Mouse (Mus musculus): ENCODE measurements around the gene Ulk4. TPM values are rescaled to one million over a fixed set of nuclear protein-coding genes. Genes with fewer than 3 reads are reported as not detected.
"Not testable (repeated sequence)": the region's sequence is repeated elsewhere in the genome, so short reads cannot be mapped to it uniquely, and the experiment has no call there.

Ulk4 gene
- polyA plus RNA-seq, 1 experiment = 1.1 TPM

GRCm38 (mm10) chr9:120918642-120919041, 358.4 kb downstream of the Ulk4 start:
- no peak overlapping the region for H3ac ChIP-seq (ENCODE audit: control insufficient read depth, insufficient read length, low read depth)
- no peaks in the 10 kb centered on the region for H3K79me2 ChIP-seq (ENCODE audit: control insufficient read depth, insufficient read depth)
- H3K4me3 ChIP-seq (ENCODE audit: insufficient read depth, poor library complexity, severe bottlenecking) = no peak overlapping the region
- no peaks in the 10 kb centered on the region for H3K27me3 ChIP-seq (ENCODE audit: control insufficient read depth, insufficient read depth, insufficient read length)
- TF ChIP-seq MYOD1 (IDR thresholded peaks at IDR 0.05; ENCODE audit: control insufficient read depth, insufficient read length, low read depth) = no peak
- TF ChIP-seq CEBPB (IDR thresholded peaks at IDR 0.05; ENCODE audit: low read depth) = no peak
- no peak for TF ChIP-seq FOSL1 (IDR thresholded peaks at IDR 0.05; ENCODE audit: insufficient read depth, low read length, poor library complexity, severe bottlenecking)
- TF ChIP-seq USF1 (IDR thresholded peaks at IDR 0.05; ENCODE audit: low read depth) = no peak
- TF ChIP-seq MYOG (IDR thresholded peaks at IDR 0.05; ENCODE audit: control insufficient read depth, extremely low read depth, insufficient read length) = no peak
- TF ChIP-seq MAX (IDR thresholded peaks at IDR 0.05) = no peak
- no peak for TF ChIP-seq CTCF (IDR thresholded peaks at IDR 0.05; ENCODE audit: control insufficient read depth, insufficient read depth, insufficient read length)
- H3K79me3 ChIP-seq (ENCODE audit: low read depth) = no peaks in the 10 kb centered on the region
- H3K36me3 ChIP-seq (ENCODE audit: control insufficient read depth, insufficient read depth) = no peaks in the 10 kb centered on the region

- TF ChIP-seq CTCF (IDR thresholded peaks at IDR 0.05; ENCODE audit: control insufficient read depth, insufficient read depth, insufficient read length) (no peak), CEBPB (IDR thresholded peaks at IDR 0.05; ENCODE audit: low read depth) (no peak), MAX (IDR thresholded peaks at IDR 0.05) (no peak), FOSL1 (IDR thresholded peaks at IDR 0.05; ENCODE audit: insufficient read depth, low read length, poor library complexity, severe bottlenecking) (no peak), MYOD1 (IDR thresholded peaks at IDR 0.05; ENCODE audit: control insufficient read depth, insufficient read length, low read depth) (no peak), USF1 (IDR thresholded peaks at IDR 0.05; ENCODE audit: low read depth) (no peak), MYOG (IDR thresholded peaks at IDR 0.05; ENCODE audit: control insufficient read depth, extremely low read depth, insufficient read length) (no peak)
- Histone ChIP-seq H3K79me3 (ENCODE audit: low read depth) (no peaks in the 10 kb centered on the region), H3K79me2 (ENCODE audit: control insufficient read depth, insufficient read depth) (no peaks in the 10 kb centered on the region), H3K27me3 (ENCODE audit: control insufficient read depth, insufficient read depth, insufficient read length) (no peaks in the 10 kb centered on the region), H3ac (ENCODE audit: control insufficient read depth, insufficient read length, low read depth) (no peak overlapping the region), H3K4me3 (ENCODE audit: insufficient read depth, poor library complexity, severe bottlenecking) (no peak overlapping the region), H3K36me3 (ENCODE audit: control insufficient read depth, insufficient read depth) (no peaks in the 10 kb centered on the region)
Observed at GRCm38 (mm10) chr9:120918211-120918610, 358.8 kb downstream of the Ulk4 start.

GRCm38 (mm10) chr9:120917619-120918018, 359.4 kb downstream of the Ulk4 start:
- not testable (repeated sequence) for H3ac ChIP-seq (ENCODE audit: control insufficient read depth, insufficient read length, low read depth); H3K4me3 ChIP-seq (ENCODE audit: insufficient read depth, poor library complexity, severe bottlenecking); H3K79me3 ChIP-seq (ENCODE audit: low read depth); H3K36me3 ChIP-seq (ENCODE audit: control insufficient read depth, insufficient read depth); H3K27me3 ChIP-seq (ENCODE audit: control insufficient read depth, insufficient read depth, insufficient read length); H3K79me2 ChIP-seq (ENCODE audit: control insufficient read depth, insufficient read depth)

- Histone ChIP-seq H3K36me3 (ENCODE audit: control insufficient read depth, insufficient read depth) (no peaks in the 10 kb centered on the region), H3K4me3 (ENCODE audit: insufficient read depth, poor library complexity, severe bottlenecking) (no peak overlapping the region), H3K27me3 (ENCODE audit: control insufficient read depth, insufficient read depth, insufficient read length) (no peaks in the 10 kb centered on the region), H3K79me2 (ENCODE audit: control insufficient read depth, insufficient read depth) (no peaks in the 10 kb centered on the region), H3ac (ENCODE audit: control insufficient read depth, insufficient read length, low read depth) (no peak overlapping the region), H3K79me3 (ENCODE audit: low read depth) (no peaks in the 10 kb centered on the region)
- no peak for TF ChIP-seq MAX (IDR thresholded peaks at IDR 0.05)
- no peak for TF ChIP-seq FOSL1 (IDR thresholded peaks at IDR 0.05; ENCODE audit: insufficient read depth, low read length, poor library complexity, severe bottlenecking)
- TF ChIP-seq MYOG (IDR thresholded peaks at IDR 0.05; ENCODE audit: control insufficient read depth, extremely low read depth, insufficient read length) = no peak
- TF ChIP-seq MYOD1 (IDR thresholded peaks at IDR 0.05; ENCODE audit: control insufficient read depth, insufficient read length, low read depth) = no peak
- TF ChIP-seq CEBPB (IDR thresholded peaks at IDR 0.05; ENCODE audit: low read depth) = no peak
- TF ChIP-seq CTCF (IDR thresholded peaks at IDR 0.05; ENCODE audit: control insufficient read depth, insufficient read depth, insufficient read length) = no peak
- TF ChIP-seq USF1 (IDR thresholded peaks at IDR 0.05; ENCODE audit: low read depth) = no peak
Observed at GRCm38 (mm10) chr9:120914877-120915459, 362.0 kb downstream of the Ulk4 start.

GRCm38 (mm10) chr9:120914429-120914828, 362.6 kb downstream of the Ulk4 start:
- no peaks in the 10 kb centered on the region for H3K79me2 ChIP-seq (ENCODE audit: control insufficient read depth, insufficient read depth)
- no peak overlapping the region for H3K4me3 ChIP-seq (ENCODE audit: insufficient read depth, poor library complexity, severe bottlenecking)
- H3K79me3 ChIP-seq (ENCODE audit: low read depth) = no peaks in the 10 kb centered on the region
- H3K36me3 ChIP-seq (ENCODE audit: control insufficient read depth, insufficient read depth) = no peaks in the 10 kb centered on the region
- TF ChIP-seq MYOG (IDR thresholded peaks at IDR 0.05; ENCODE audit: control insufficient read depth, extremely low read depth, insufficient read length) (no peak), USF1 (IDR thresholded peaks at IDR 0.05; ENCODE audit: low read depth) (no peak), MYOD1 (IDR thresholded peaks at IDR 0.05; ENCODE audit: control insufficient read depth, insufficient read length, low read depth) (no peak), CEBPB (IDR thresholded peaks at IDR 0.05; ENCODE audit: low read depth) (no peak), MAX (IDR thresholded peaks at IDR 0.05) (no peak), CTCF (IDR thresholded peaks at IDR 0.05; ENCODE audit: control insufficient read depth, insufficient read depth, insufficient read length) (no peak), FOSL1 (IDR thresholded peaks at IDR 0.05; ENCODE audit: insufficient read depth, low read length, poor library complexity, severe bottlenecking) (no peak)
- no peaks in the 10 kb centered on the region for H3K27me3 ChIP-seq (ENCODE audit: control insufficient read depth, insufficient read depth, insufficient read length)
- no peak overlapping the region for H3ac ChIP-seq (ENCODE audit: control insufficient read depth, insufficient read length, low read depth)

- H3K4me3 ChIP-seq (ENCODE audit: insufficient read depth, poor library complexity, severe bottlenecking) = no peak overlapping the region
- H3ac ChIP-seq (ENCODE audit: control insufficient read depth, insufficient read length, low read depth) = no peak overlapping the region
- H3K79me2 ChIP-seq (ENCODE audit: control insufficient read depth, insufficient read depth) = no peaks in the 10 kb centered on the region
- no peaks in the 10 kb centered on the region for H3K36me3 ChIP-seq (ENCODE audit: control insufficient read depth, insufficient read depth)
- no peaks in the 10 kb centered on the region for H3K27me3 ChIP-seq (ENCODE audit: control insufficient read depth, insufficient read depth, insufficient read length)
- TF ChIP-seq CEBPB (IDR thresholded peaks at IDR 0.05; ENCODE audit: low read depth) (no peak), MAX (IDR thresholded peaks at IDR 0.05) (no peak), CTCF (IDR thresholded peaks at IDR 0.05; ENCODE audit: control insufficient read depth, insufficient read depth, insufficient read length) (no peak), MYOG (IDR thresholded peaks at IDR 0.05; ENCODE audit: control insufficient read depth, extremely low read depth, insufficient read length) (no peak), MYOD1 (IDR thresholded peaks at IDR 0.05; ENCODE audit: control insufficient read depth, insufficient read length, low read depth) (no peak), USF1 (IDR thresholded peaks at IDR 0.05; ENCODE audit: low read depth) (no peak), FOSL1 (IDR thresholded peaks at IDR 0.05; ENCODE audit: insufficient read depth, low read length, poor library complexity, severe bottlenecking) (no peak)
- H3K79me3 ChIP-seq (ENCODE audit: low read depth) = no peaks in the 10 kb centered on the region
Observed at GRCm38 (mm10) chr9:120913152-120913551, 363.8 kb downstream of the Ulk4 start.

Measured in C2C12 (cell line).